ENCODE assay signal across 27 mouse cellular contexts in the genomic region with DNA sequence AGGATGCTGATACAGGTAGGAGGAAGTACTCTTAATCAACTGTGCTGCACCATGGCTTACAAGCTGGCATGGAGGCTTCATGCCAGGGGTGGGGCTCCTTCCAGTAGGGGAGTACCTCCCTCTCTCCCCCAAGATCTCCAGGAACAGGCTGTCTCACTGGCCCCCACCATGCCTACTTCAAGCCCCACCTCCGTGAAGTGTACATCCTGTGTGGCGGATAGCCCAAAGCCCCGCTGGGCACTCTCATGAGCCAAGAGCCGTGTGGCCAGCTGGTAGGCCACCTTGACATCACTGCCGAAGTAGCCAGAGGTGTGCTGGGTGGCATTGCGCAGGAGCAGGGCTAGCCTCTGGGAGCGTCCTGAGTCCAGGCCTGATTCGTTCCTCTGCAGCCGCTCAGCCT. TPM values are rescaled to one million over a fixed set of nuclear protein-coding genes. Genes with fewer than 3 reads are reported as not detected.
"Had no signal": no experiment of that assay in that cellular context is flagged by ENCODE, and none has a peak within 500 bp of the region (broad histone marks: within the 10 kb centered on the region; RNA-seq: fewer than 3 reads in every experiment).

No protein-coding gene starts in this region.

- DNase-seq: cerebellum, adult 2 months; cerebellum, postnatal 36 days; embryo, embryonic 11 days; forebrain, postnatal 0 days; gastrocnemius, adult 2 months; gastrocnemius, postnatal 10 days; gastrocnemius, postnatal 14 days; gastrocnemius, postnatal 25 days; gastrocnemius, postnatal 36 days; heart, adult 11 months; heart, adult 18-20 months; heart, adult 2 months had no signal

- H3K9me3 ChIP-seq: embryonic facial prominence, embryonic 10.5 days; embryonic facial prominence, embryonic 12.5 days; embryonic facial prominence, embryonic 13.5 days; embryonic facial prominence, embryonic 15.5 days; forebrain, embryonic 10.5 days; forebrain, embryonic 12.5 days; forebrain, embryonic 13.5 days; forebrain, embryonic 15.5 days; heart, embryonic 10.5 days had no signal

- H3K36me3 ChIP-seq: heart, embryonic 10.5 days had no signal

- H3K27me3 ChIP-seq: embryonic facial prominence, embryonic 12.5 days; embryonic facial prominence, embryonic 13.5 days; embryonic facial prominence, embryonic 15.5 days; forebrain, embryonic 13.5 days; forebrain, embryonic 15.5 days had no signal

- H3K4me3 ChIP-seq: embryonic facial prominence, embryonic 10.5 days; embryonic facial prominence, embryonic 12.5 days; embryonic facial prominence, embryonic 13.5 days; embryonic facial prominence, embryonic 15.5 days; erythroblast, embryonic 14.5 days; forebrain, embryonic 10.5 days; forebrain, embryonic 12.5 days; forebrain, embryonic 13.5 days; forebrain, embryonic 15.5 days; gastrocnemius, adult 2 months; heart, adult 2 months; heart, embryonic 10.5 days had no signal

RNA-seq across cellular contexts. Expression of a gene that starts 14.6 kb away (rescaled TPM):
- total RNA-seq: gastrocnemius, adult 18-20 months; gastrocnemius, adult 2 months; gastrocnemius, adult 8-10 months had no signal

RNA-seq across cellular contexts. Expression of a gene that starts 33.6 kb away (rescaled TPM):
- total RNA-seq: common myeloid progenitor, adult 5-6 weeks; forebrain, postnatal 0 days; gastrocnemius, adult 18-20 months; gastrocnemius, adult 2 months; gastrocnemius, adult 8-10 months; gastrocnemius, postnatal 10 days; gastrocnemius, postnatal 25 days; gastrocnemius, postnatal 36 days; gastrocnemius, postnatal 4 days; granulocyte monocyte progenitor cell, adult 5-6 weeks had no signal
